Mouse (Mus musculus) brain, embryonic 14.5 days (tissue): Measurements from ENCODE around the gene Tm9sf3. TPM values are rescaled to one million over a fixed set of nuclear protein-coding genes. Genes with fewer than 3 reads are reported as not detected.

Source experiments
- DNase-seq: peaks from one replicate; pipeline ENCODE4 v3.0.0-alpha.2; 2011; ENCODE audit warnings: low read depth
- CTCF ChIP-seq: fragments of 200-500 bp; IDR thresholded peaks from 2 replicates; pipeline ENCODE4 v1.5.1; 2012; ENCODE audit warnings: inconsistent platforms, mild to moderate bottlenecking, moderate library complexity, borderline replicate concordance; ENCODE audit not compliant: insufficient read depth, insufficient read length; ENCODE audit errors: extremely low read depth
- POLR2A ChIP-seq: fragments of 200-500 bp; IDR thresholded peaks from 2 replicates; pipeline ENCODE4 v1.6.1; 2012; ENCODE audit warnings: mild to moderate bottlenecking, inconsistent platforms, borderline replicate concordance; ENCODE audit not compliant: poor library complexity, insufficient read depth, insufficient read length, severe bottlenecking; ENCODE audit errors: extremely low read depth
- polyA plus RNA-seq: library from polyadenylated mRNA; depleted of rRNA; stranded (reverse); fragments of >200 nt; gene quantifications from 2 replicates; pipeline ENCODE4 v1.2.3, GENCODE M21; 2012

The Tm9sf3 gene
- polyA plus RNA-seq, 1 experiment: 105 TPM

DNA sequence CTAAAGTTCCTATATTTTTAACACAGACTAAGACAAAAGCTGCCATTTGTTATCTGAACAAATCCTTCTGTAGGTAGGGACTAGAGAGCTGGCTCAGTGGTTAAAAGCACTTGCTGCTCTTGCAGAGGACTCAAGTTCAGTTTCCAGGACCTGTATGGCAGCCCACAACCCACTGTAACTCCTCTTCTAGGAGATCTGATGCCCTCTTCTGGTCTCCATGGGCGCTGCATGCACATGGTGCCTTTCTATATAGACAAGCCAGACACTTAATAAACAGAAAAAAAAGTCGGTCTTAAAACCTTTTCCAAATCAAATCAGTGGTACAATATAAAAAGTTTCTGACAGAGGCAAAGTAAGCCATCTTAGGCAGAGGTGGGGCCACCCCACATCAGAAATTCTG, 5.1 kb downstream of the Tm9sf3 start:
- peak; percentile 55 for DNase-seq

DNA sequence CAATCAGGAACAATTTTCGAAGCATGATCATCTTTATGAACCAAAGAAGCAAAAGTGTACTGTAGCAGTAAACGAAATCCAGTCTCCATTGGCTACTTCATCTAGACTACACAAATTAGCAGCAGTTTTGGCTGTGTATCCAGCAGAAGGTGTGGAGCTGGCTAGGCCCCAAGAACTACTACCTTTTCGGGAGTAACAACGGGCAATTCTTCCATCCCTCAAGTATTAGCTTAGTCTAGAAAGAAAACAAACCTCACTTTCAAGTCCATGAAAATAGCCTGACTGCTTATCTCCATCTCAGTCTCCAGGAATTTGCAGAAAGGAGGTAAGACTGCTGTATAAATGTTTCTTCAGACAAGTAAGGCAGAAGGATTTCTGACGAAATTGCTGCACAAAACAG, 9.2 kb downstream of the Tm9sf3 start:
- no peak for DNase-seq
- TF ChIP-seq POLR2A (no peak), CTCF (no peak)

More for the DNA sequence above, 5.1 kb downstream of the Tm9sf3 start:
- TF ChIP-seq CTCF (peak; percentile 52; the same call in 1 of the 2 replicates), POLR2A (no peak)

DNA sequence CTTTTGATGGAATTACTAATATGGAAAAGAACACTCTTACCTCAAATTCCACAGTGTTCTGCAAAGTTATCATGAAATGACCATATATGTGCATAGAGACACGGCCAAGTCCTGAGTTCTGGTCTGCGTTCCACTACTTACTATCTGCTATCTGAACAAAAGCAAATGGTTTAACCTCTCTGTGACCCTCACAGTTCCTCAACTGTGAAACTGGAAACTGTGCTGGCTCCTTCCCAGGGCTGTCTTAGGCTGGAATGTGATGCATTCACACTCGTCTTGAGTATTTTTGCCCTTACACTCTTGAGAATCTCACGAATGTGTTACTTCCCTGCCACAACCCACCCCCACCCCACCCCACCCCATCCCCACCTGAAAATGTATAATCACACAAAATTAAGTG, 14.8 kb downstream of the Tm9sf3 start:
- TF ChIP-seq POLR2A (no peak), CTCF (no peak)
- peak; percentile 4 for DNase-seq

DNA sequence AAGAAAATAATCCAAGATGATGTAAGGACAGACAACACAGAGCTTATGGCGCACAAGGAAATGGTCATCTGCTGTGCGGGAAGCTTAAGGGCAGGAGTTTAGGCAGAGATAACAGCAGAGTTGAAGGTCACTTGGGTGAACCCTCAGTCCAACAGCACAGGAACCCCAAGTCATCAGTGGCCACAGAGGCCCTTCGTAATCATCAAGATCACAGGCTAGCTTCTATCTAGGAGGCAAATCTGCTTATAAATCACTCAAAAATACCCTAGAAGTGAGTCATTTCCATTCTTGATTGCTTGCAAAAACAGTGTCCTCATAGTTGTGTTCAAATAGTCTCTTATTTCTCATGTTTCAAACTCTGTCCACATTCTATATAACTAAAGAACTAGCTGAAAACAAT, 15.5 kb downstream of the Tm9sf3 start:
- no peak for TF ChIP-seq POLR2A
- TF ChIP-seq CTCF: no peak
- DNase-seq: no peak

DNA sequence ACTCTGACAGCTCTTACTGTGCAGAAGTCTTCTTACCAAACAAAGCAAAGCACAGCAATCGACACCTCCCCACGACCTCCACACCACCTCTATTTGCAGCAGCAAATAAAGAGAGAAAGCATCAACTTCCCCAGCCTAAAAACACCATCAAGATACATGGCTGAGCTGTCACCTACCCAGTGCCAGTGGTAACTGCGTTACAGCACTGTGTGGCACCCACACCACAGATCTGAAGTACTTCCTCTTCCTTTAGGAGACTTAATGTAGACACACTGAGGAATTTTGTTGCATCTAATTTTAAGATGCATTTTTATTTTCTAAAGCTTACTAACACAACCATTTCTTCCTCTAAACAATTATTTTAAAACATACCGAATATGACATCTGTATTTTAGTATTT, 17.5 kb downstream of the Tm9sf3 start:
- DNase-seq: no peak
- TF ChIP-seq POLR2A (no peak), CTCF (no peak)

DNA sequence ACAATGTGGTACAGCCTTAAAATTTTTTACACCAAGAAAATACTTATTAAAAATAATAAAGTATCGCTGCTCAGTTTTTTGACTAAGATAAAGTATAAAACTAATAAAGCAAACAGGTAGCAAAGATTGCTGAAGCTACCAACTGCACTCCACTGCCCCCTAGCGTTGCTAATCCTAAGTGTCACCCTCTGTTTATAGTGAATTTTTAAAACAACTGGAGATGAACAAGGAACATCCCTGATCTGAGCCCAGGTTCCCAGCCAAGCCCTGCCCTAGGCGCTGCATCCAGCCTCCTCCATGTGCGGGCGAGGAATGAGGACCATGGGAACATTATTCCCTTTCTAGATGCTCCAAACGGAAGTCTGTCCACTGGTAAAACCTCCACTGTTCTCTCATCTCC, 19.2 kb downstream of the Tm9sf3 start:
- peak; percentile 78 for DNase-seq
- peak; percentile 69; the same call in 1 of the 2 replicates for TF ChIP-seq CTCF
- no peak for TF ChIP-seq POLR2A

DNA sequence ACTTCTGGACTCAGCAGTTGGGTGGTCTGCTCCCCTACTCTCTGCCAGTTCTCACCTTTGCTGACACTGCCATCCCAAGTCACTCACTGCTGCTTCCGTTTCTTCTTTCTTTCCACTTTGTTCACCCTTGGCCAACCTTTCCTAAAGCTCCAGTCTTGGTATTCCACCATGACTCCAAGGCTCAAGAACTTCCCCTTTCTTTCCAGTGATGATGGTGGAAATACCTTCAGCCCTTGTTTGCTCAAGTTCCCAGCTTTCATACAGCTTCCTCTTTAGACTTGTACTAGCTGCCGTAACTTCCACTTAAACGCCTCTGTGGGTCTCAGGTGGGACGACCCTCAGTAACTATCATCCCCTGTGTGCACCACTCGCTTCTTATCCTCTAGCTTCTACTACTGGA, 21.8 kb downstream of the Tm9sf3 start:
- no peak for TF ChIP-seq POLR2A
- TF ChIP-seq CTCF: no peak
- DNase-seq: no peak

DNA sequence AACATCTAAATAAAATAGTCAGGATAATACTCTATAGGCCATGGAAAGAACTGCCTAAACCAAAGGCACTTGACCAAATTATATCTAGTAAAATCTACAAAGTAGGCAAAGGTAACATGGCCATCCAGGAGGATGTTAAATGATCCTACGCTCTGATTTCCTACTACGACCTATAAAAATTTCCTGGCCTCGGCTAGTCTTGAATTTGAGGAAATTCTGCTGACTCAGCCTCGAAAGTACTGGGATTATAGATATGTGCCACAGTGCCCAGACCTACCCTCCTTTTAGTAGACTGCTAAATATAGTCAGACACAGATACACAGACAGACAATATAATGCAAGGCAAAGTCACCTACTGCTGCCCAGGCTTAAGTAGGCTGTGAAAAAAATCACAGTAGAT, 30.1 kb downstream of the Tm9sf3 start:
- no peak for DNase-seq
- TF ChIP-seq CTCF: no peak
- TF ChIP-seq POLR2A: no peak

DNA sequence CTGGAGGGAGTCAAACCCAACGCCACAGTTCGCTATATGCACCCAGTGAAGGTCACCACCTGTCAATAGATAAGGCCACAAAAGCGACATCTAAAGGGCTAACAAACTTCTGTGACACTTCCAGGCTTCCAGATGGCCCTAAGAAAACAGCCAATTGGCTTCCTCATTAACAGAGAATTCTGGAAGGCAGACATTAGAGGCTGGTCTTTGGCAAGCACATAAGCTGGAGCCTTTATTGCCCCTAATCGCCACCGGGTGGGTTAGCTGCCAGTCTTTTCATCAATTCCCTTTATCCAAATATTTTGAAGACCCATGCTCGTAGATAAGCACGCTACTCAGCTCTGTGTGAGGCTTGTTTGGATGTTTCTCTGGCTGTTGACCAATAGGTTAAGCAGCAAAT, 55.5 kb downstream of the Tm9sf3 start:
- peak; percentile 69 for DNase-seq
- TF ChIP-seq CTCF: no peak
- no peak for TF ChIP-seq POLR2A

DNA sequence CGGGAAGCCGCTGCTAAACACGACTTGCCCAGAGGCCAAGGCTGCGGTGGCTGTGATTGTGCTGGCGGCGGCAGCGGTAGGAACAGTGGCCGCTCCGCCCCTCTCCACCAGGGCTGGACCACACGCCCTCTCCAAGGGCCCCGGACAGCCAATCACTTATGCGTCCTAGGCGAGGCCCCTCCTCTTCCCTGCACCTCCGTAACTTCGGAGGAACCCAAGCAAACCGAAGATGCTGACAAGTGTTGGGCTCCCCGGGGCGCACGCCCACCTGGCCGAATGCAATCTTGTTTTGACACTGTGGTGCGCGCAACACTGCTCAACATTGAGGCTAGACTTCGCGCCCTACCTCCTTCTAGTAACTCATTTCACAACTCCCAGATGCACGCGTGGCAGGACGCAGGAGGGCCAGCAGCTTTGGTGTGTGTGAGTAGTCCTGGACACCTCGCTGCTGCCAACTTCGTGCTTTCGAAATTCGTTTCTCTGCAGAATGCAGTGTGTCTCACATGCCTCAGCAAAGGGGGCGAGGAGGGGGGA, 56.9 kb downstream of the Tm9sf3 start, which contains the start of gene Tll2:
Tll2 (minus strand) TSS at position 25 of the 534 bp plus-strand sequence.
- TF ChIP-seq POLR2A (no peak), CTCF (no peak)
- peak; percentile 77 for DNase-seq

DNA sequence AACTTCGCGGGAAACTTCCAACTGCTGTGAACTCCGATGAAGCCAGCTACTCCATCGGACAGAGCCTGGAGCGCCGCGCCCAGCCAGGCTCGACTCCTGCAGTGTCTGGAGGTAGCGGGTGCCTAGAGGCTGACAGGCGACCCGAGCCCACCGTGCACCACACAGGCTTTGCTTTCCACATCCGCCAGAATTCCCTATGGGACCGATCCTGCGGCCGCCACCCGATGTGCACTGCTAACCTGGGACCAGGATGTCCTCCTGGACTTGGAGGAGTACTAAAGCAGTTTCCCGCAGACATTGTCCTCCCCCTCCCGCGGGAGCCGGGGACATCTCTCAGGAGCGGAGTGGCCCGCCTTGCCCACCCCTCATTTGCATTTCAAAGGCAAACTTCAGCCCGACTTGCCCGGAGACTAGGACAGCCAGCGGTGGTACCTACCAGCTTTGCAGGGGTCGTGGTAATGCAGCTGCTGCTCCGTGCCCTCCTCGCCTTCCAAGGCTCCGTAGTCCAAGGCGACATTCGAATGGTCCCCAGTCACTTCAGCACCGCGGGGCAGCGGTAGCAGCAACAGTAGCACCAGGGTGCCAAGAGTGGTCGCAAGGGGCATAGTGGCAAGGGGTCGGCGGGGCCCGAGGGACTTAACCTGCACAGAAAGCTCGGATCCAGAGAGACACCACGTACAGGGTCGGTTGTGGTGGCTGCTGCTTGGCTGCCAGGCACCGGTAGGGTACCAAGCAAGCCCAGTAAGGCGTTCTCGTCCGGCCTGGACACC, 57.6 kb downstream of the Tm9sf3 start:
- TF ChIP-seq CTCF (no peak), POLR2A (no peak)
- DNase-seq: peak; percentile 17
